Mouse (Mus musculus): ENCODE measurements around the gene Ggt5.

Ggt5 gene

GRCm38 (mm10) chr10:75657165-75657564 lies 68.0 kb downstream of the Ggt5 start:
- no peak for DNase-seq

GRCm38 (mm10) chr10:75657772-75658171 lies 68.6 kb downstream of the Ggt5 start:
- DNase-seq, result no peak

GRCm38 (mm10) chr10:75661381-75661780 lies 72.2 kb downstream of the Ggt5 start:
- DNase-seq, result peak; percentile 43

GRCm38 (mm10) chr10:75661876-75662275 lies 72.7 kb downstream of the Ggt5 start:
- no peak for DNase-seq

- no peak for DNase-seq
Measured at GRCm38 (mm10) chr10:75662575-75662974, 73.4 kb downstream of the Ggt5 start.

- peak; percentile 30 for DNase-seq
Measured at GRCm38 (mm10) chr10:75664673-75665270, 75.6 kb downstream of the Ggt5 start.

- DNase-seq, result no peak
Measured at GRCm38 (mm10) chr10:75666451-75667030, 77.4 kb downstream of the Ggt5 start.

Data from lung, postnatal 10 days (tissue).